ENCODE assay signal across 8 mouse cellular contexts in the genomic region with DNA sequence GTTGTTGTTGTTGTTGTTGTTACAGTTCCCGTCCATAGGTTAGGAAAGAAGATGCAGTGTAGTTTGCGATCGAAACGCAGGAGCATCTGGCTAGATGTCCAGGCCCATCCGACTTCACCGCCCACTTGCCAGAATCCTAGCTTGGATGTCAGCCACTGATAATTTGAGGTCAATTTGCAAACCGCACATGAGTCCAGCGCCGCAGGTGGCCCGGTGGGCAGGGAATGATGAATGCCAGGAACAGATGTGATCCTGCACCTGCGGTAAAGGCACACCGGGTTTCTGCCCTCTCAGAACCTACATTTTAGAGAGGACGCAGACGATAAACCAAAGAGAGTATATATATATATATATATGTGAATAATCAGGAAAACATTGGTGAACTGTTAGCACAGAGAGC. TPM values are rescaled to one million over a fixed set of nuclear protein-coding genes. Genes with fewer than 3 reads are reported as not detected.
A peak's percentile ranks its signal among the peaks of the same experiment; 100 is the strongest.
DNase-seq lines count a peak whose midpoint lies in the region; ATAC-seq and TF ChIP-seq lines count a peak whose summit lies in the region.

No protein-coding gene starts in this region.

- H3K4me3 ChIP-seq in lung, postnatal 0 days (ENCODE audit: low read depth, low read length), result no peak overlapping the region
- H3K4me3 ChIP-seq in lung, adult 2 months (replicated peaks; ENCODE audit: extremely low read depth, low read depth, low read length), result no peak overlapping the region
- peak overlapping the region; percentile 67; the same call in 1 of the 2 replicates for H3K4me3 ChIP-seq in embryonic facial prominence, embryonic 12.5 days
- peak overlapping the region; percentile 73 for H3K4me3 ChIP-seq in limb, embryonic 12.5 days (replicated peaks)
- peak overlapping the region; percentile 68; the same call in 1 of the 2 replicates for H3K4me3 ChIP-seq in stomach, embryonic 15.5 days (replicated peaks)
- H3K4me3 ChIP-seq in layer of hippocampus, adult 2 months, result no peak overlapping the region; the same call in 1 of the 2 replicates

- no peaks in the 10 kb centered on the region; the same call in 1 of the 2 replicates for H3K4me1 ChIP-seq in lung, postnatal 0 days (ENCODE audit: insufficient read depth, low read depth, low read length)
- H3K4me1 ChIP-seq in lung, adult 2 months (ENCODE audit: control insufficient read depth, insufficient read depth, low read length), result peaks cover 7% of the 10 kb centered on the region
- H3K4me1 ChIP-seq in embryonic facial prominence, embryonic 12.5 days, result peaks cover 20% of the 10 kb centered on the region
- peaks cover 40% of the 10 kb centered on the region for H3K4me1 ChIP-seq in limb, embryonic 12.5 days (replicated peaks)
- H3K4me1 ChIP-seq in stomach, embryonic 15.5 days, result peaks cover 19% of the 10 kb centered on the region

- no peak for DNase-seq in lung, postnatal 0 days (ENCODE audit: low spot score)
- no peak for DNase-seq in lung, adult 2 months
- DNase-seq in adrenal gland, postnatal 25 days, result no peak
- DNase-seq in kidney, adult 9 months, result no peak
- DNase-seq in layer of hippocampus, adult 2 months (ENCODE audit: low spot score in 2 of 2), result no peak

- no peak overlapping the region for H3K27ac ChIP-seq in lung, postnatal 0 days (ENCODE audit: low read length)
- no peak overlapping the region for H3K27ac ChIP-seq in embryonic facial prominence, embryonic 12.5 days
- no peak overlapping the region for H3K27ac ChIP-seq in limb, embryonic 12.5 days
- peak overlapping the region; percentile 88; the same call in 1 of the 2 replicates for H3K27ac ChIP-seq in stomach, embryonic 15.5 days
- H3K27ac ChIP-seq in layer of hippocampus, adult 2 months, result no peak overlapping the region

- no peak for TF ChIP-seq EP300 in lung, postnatal 0 days (IDR thresholded peaks at IDR 0.05)

- no peak for ATAC-seq in lung, postnatal 0 days
- no peak for ATAC-seq in embryonic facial prominence, embryonic 12.5 days (ENCODE audit: insufficient number of reproducible peaks, insufficient read depth, low FRiP score, low TSS enrichment)
- no peak for ATAC-seq in limb, embryonic 12.5 days (ENCODE audit: insufficient number of reproducible peaks, insufficient read depth, low FRiP score, low TSS enrichment, low read depth)
- ATAC-seq in stomach, embryonic 15.5 days (ENCODE audit: insufficient read depth, low FRiP score, low read depth), result no peak

- no peaks in the 10 kb centered on the region for H3K27me3 ChIP-seq in lung, postnatal 0 days (replicated peaks; ENCODE audit: insufficient read depth, low read length)
- H3K27me3 ChIP-seq in embryonic facial prominence, embryonic 12.5 days, result no peaks in the 10 kb centered on the region
- H3K27me3 ChIP-seq in limb, embryonic 12.5 days, result peaks cover 14% of the 10 kb centered on the region
- H3K27me3 ChIP-seq in stomach, embryonic 15.5 days (replicated peaks), result no peaks in the 10 kb centered on the region

- peak overlapping the region; percentile 100; the same call in 1 of the 2 replicates for H3K4me2 ChIP-seq in lung, postnatal 0 days (replicated peaks; ENCODE audit: low read depth, low read length)
- H3K4me2 ChIP-seq in embryonic facial prominence, embryonic 12.5 days (replicated peaks), result peak overlapping the region; percentile 93
- peak overlapping the region; percentile 95 for H3K4me2 ChIP-seq in limb, embryonic 12.5 days
- peak overlapping the region; percentile 92 for H3K4me2 ChIP-seq in stomach, embryonic 15.5 days

- no peak for TF ChIP-seq CTCF in lung, postnatal 0 days (IDR thresholded peaks at IDR 0.05)
- TF ChIP-seq CTCF in lung, adult 2 months (IDR thresholded peaks at IDR 0.05; ENCODE audit: insufficient read depth, low read length), result no peak
- no peak for TF ChIP-seq CTCF in layer of hippocampus, adult 2 months (conservative IDR thresholded peaks at IDR 0.05)

- H3K9ac ChIP-seq in lung, postnatal 0 days (replicated peaks; ENCODE audit: low read depth), result no peak overlapping the region
- H3K9ac ChIP-seq in embryonic facial prominence, embryonic 12.5 days, result no peak overlapping the region
- H3K9ac ChIP-seq in limb, embryonic 12.5 days (replicated peaks), result no peak overlapping the region
- no peak overlapping the region for H3K9ac ChIP-seq in stomach, embryonic 15.5 days

- no peak for TF ChIP-seq POLR2A in lung, adult 2 months (IDR thresholded peaks at IDR 0.05; ENCODE audit: borderline replicate concordance, extremely low read depth, low read depth, low read length)

- H3K9me3 ChIP-seq in lung, postnatal 0 days (ENCODE audit: low read length), result no peaks in the 10 kb centered on the region
- no peaks in the 10 kb centered on the region for H3K9me3 ChIP-seq in embryonic facial prominence, embryonic 12.5 days
- no peaks in the 10 kb centered on the region for H3K9me3 ChIP-seq in limb, embryonic 12.5 days
- H3K9me3 ChIP-seq in stomach, embryonic 15.5 days, result no peaks in the 10 kb centered on the region

- whole genome bisulfite sequencing in lung, postnatal 0 days, result 60% methylated on average over 14 of the region's 14 CpGs
- WGBS in lung, adult 2 months, result 76% methylated on average over 14 of the region's 14 CpGs
- WGBS in embryonic facial prominence, embryonic 12.5 days, result 63% methylated on average over 14 of the region's 14 CpGs
- 58% methylated on average over 14 of the region's 14 CpGs for WGBS in limb, embryonic 12.5 days
- WGBS in stomach, embryonic 15.5 days, result 62% methylated on average over 14 of the region's 14 CpGs

- no peaks in the 10 kb centered on the region for H3K36me3 ChIP-seq in lung, postnatal 0 days (ENCODE audit: insufficient read depth, low read length)
- no peaks in the 10 kb centered on the region for H3K36me3 ChIP-seq in embryonic facial prominence, embryonic 12.5 days
- H3K36me3 ChIP-seq in limb, embryonic 12.5 days, result no peaks in the 10 kb centered on the region
- H3K36me3 ChIP-seq in stomach, embryonic 15.5 days, result no peaks in the 10 kb centered on the region

RNA-seq across cellular contexts. Expression of gene Osbpl3, which starts 0.7 kb away (rescaled TPM):
- polyA plus RNA-seq in lung, postnatal 0 days (2015; fragmentation: Nextera tagmentation; extraction: Ambion mirVana), result 4.7 TPM in 2 replicates
- polyA plus RNA-seq in lung, adult 2 months (2012; rRNA removed), result 4.1 and 6.7 TPM in 2 replicates
- 12.0 and 12.7 TPM in 2 replicates for polyA plus RNA-seq in embryonic facial prominence, embryonic 12.5 days (2016; fragmentation: Nextera tagmentation; extraction: Ambion mirVana)
- 18.2 and 18.5 TPM in 2 replicates for polyA plus RNA-seq in limb, embryonic 12.5 days (2016; fragmentation: Nextera tagmentation; extraction: Ambion mirVana)
- 12.0 and 12.4 TPM in 2 replicates for polyA plus RNA-seq in stomach, embryonic 15.5 days (2015; fragmentation: Nextera tagmentation; extraction: Ambion mirVana)
- total RNA-seq in adrenal gland, postnatal 25 days (2021), result 58.9 and 64.9 TPM in 2 replicates
- total RNA-seq in layer of hippocampus, adult 2 months (2021), result 10 to 100 TPM; 15.7 to 16.1 TPM

Comparison
In these comparisons a context has a peak if more than half of its experiments do, and no peak if none do; other contexts are left out.
1. H3K4me3 ChIP-seq: peak in embryonic facial prominence, embryonic 12.5 days (single experiment), limb, embryonic 12.5 days (single experiment) and stomach, embryonic 15.5 days (single experiment); none in lung, postnatal 0 days (single experiment), lung, adult 2 months (single experiment) and layer of hippocampus, adult 2 months (single experiment).
2. Peak in every context shown above with its lines, with median percentiles within 50 percentile points of each other: H3K4me2 ChIP-seq.